Mouse (Mus musculus): Measurements from ENCODE around the gene Coq7.

Coq7 gene

GRCm38 (mm10) chr7:118533178-118533578 is at the start of gene Coq7:
Gene Coq7 (minus strand): TSS chr7:118533356.
- no peaks in the 10 kb centered on the region for H3K9me3 ChIP-seq (ENCODE audit: low read length)
- H3K4me3 ChIP-seq (replicated peaks; ENCODE audit: low read length): peak within 1 kb of the TSS; percentile 85
- peaks cover 10% of the 10 kb centered on the region for H3K4me1 ChIP-seq (replicated peaks; ENCODE audit: low read depth, low read length)
- TF ChIP-seq CTCF (conservative IDR thresholded peaks at IDR 0.05; ENCODE audit: low read length): no peak
- no peak for TF ChIP-seq NANOG (IDR thresholded peaks at IDR 0.05; ENCODE audit: borderline replicate concordance, low read length)
- no peak for TF ChIP-seq POU5F1 (IDR thresholded peaks at IDR 0.05; ENCODE audit: borderline replicate concordance, low read length)
- H3K36me3 ChIP-seq (ENCODE audit: insufficient read depth, low read length): peaks cover 13% of the 10 kb centered on the region; the same call in 1 of the 2 replicates
- no peaks in the 10 kb centered on the region for H3K27me3 ChIP-seq (ENCODE audit: insufficient read depth, low read length)

GRCm38 (mm10) chr7:118579938-118580337 is 46.8 kb upstream of the Coq7 start:
- Histone ChIP-seq H3K36me3 (ENCODE audit: insufficient read depth, low read length) (no peaks in the 10 kb centered on the region), H3K27me3 (ENCODE audit: insufficient read depth, low read length) (peaks cover 84% of the 10 kb centered on the region), H3K9me3 (ENCODE audit: low read length) (peaks cover 5% of the 10 kb centered on the region; the same call in 1 of the 2 replicates), H3K4me1 (replicated peaks; ENCODE audit: low read depth, low read length) (peaks cover 91% of the 10 kb centered on the region), H3K4me3 (replicated peaks; ENCODE audit: low read length) (no peak overlapping the region)
- TF ChIP-seq CTCF (conservative IDR thresholded peaks at IDR 0.05; ENCODE audit: low read length) (peak; percentile 31; the same call in 1 of the 2 replicates), NANOG (IDR thresholded peaks at IDR 0.05; ENCODE audit: borderline replicate concordance, low read length) (peak; percentile 92), POU5F1 (IDR thresholded peaks at IDR 0.05; ENCODE audit: borderline replicate concordance, low read length) (peak; percentile 91; the same call in 1 of the 2 replicates)

- Histone ChIP-seq H3K9me3 (ENCODE audit: low read length) (peaks cover 5% of the 10 kb centered on the region; the same call in 1 of the 2 replicates), H3K27me3 (ENCODE audit: insufficient read depth, low read length) (peaks cover 81% of the 10 kb centered on the region), H3K36me3 (ENCODE audit: insufficient read depth, low read length) (no peaks in the 10 kb centered on the region), H3K4me3 (replicated peaks; ENCODE audit: low read length) (no peak overlapping the region), H3K4me1 (replicated peaks; ENCODE audit: low read depth, low read length) (peaks cover 83% of the 10 kb centered on the region)
- no peak for TF ChIP-seq NANOG (IDR thresholded peaks at IDR 0.05; ENCODE audit: borderline replicate concordance, low read length)
- TF ChIP-seq CTCF (conservative IDR thresholded peaks at IDR 0.05; ENCODE audit: low read length): no peak
- TF ChIP-seq POU5F1 (IDR thresholded peaks at IDR 0.05; ENCODE audit: borderline replicate concordance, low read length): no peak
Measured at GRCm38 (mm10) chr7:118578269-118578668, 45.1 kb upstream of the Coq7 start.

DNA sequence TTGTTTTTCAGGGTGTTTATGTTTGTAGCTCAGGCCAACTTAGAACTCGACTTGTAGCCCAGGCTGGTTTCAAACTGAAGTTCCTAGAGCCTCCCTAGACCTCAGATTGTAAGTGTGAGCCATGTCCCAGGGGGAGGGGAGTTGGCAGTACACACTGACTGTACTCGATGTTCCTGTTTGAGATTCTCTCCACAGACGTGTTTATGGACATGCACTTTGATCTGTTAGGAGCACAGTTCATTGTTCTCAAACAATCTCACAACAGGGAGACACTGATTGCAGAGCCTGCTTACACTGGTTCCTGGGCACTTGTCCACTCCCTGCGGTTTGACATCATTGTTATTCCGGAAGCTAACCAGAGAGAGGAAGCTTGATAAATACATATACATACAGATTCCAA is 38.9 kb upstream of the Coq7 start:
- peaks cover 47% of the 10 kb centered on the region for H3K4me1 ChIP-seq (replicated peaks; ENCODE audit: low read depth, low read length)
- TF ChIP-seq CTCF (conservative IDR thresholded peaks at IDR 0.05; ENCODE audit: low read length) (no peak), POU5F1 (IDR thresholded peaks at IDR 0.05; ENCODE audit: borderline replicate concordance, low read length) (no peak), NANOG (IDR thresholded peaks at IDR 0.05; ENCODE audit: borderline replicate concordance, low read length) (peak; percentile 69; the same call in 1 of the 2 replicates)
- H3K36me3 ChIP-seq (ENCODE audit: insufficient read depth, low read length): no peaks in the 10 kb centered on the region
- H3K27me3 ChIP-seq (ENCODE audit: insufficient read depth, low read length): peaks cover 44% of the 10 kb centered on the region
- no peak overlapping the region for H3K4me3 ChIP-seq (replicated peaks; ENCODE audit: low read length)
- H3K9me3 ChIP-seq (ENCODE audit: low read length): no peaks in the 10 kb centered on the region

DNA sequence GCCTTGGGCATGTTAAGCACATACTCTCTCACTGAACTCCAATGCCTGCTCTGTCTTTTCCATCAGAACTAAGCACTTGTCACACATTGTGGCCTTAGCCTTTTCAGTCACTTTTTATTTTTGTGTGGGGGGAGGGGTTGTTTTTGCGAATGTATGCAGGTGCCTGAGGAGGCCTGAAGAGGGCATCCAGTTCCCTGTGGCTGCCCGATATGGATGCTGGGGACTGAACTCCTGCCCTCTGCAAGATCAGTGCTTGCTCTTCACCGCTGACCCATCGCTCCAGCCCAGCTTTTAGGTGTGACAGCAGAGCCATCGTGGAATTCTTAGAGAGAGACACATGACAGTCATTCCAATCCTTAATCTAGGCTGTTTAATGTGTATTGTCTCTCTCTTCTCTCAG is 38.2 kb upstream of the Coq7 start:
- TF ChIP-seq CTCF (conservative IDR thresholded peaks at IDR 0.05; ENCODE audit: low read length) (no peak), POU5F1 (IDR thresholded peaks at IDR 0.05; ENCODE audit: borderline replicate concordance, low read length) (no peak), NANOG (IDR thresholded peaks at IDR 0.05; ENCODE audit: borderline replicate concordance, low read length) (no peak)

DNA sequence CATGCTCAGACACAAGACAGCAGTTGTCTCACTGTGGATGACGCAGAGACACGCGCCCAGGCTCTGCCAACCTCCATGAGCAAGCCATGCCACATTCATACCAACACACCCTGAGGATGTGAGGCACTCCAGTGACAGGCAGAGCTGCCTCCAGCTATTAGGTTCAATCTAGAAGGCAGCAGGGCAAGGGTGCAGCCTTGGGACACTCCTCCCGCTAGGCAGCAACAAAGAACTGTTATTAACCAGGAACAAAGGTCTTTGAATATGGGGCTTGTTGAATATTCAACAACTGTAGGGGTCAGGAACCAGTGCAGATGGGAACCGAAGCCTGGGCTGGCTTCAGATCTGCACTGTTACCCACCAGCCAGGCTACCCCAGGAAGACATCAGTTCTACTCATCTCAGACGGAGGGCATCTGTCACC is 36.0 kb upstream of the Coq7 start:
- peaks cover 23% of the 10 kb centered on the region for H3K27me3 ChIP-seq (ENCODE audit: insufficient read depth, low read length)
- no peaks in the 10 kb centered on the region for H3K36me3 ChIP-seq (ENCODE audit: insufficient read depth, low read length)
- H3K9me3 ChIP-seq (ENCODE audit: low read length): no peaks in the 10 kb centered on the region
- peak; percentile 36; the same call in 1 of the 2 replicates for TF ChIP-seq NANOG (IDR thresholded peaks at IDR 0.05; ENCODE audit: borderline replicate concordance, low read length)
- no peak for TF ChIP-seq CTCF (conservative IDR thresholded peaks at IDR 0.05; ENCODE audit: low read length)
- H3K4me3 ChIP-seq (replicated peaks; ENCODE audit: low read length): no peak overlapping the region
- H3K4me1 ChIP-seq (replicated peaks; ENCODE audit: low read depth, low read length): peaks cover 25% of the 10 kb centered on the region

More for the DNA sequence above, 38.2 kb upstream of the Coq7 start:
- Histone ChIP-seq H3K27me3 (ENCODE audit: insufficient read depth, low read length) (peaks cover 41% of the 10 kb centered on the region), H3K4me1 (replicated peaks; ENCODE audit: low read depth, low read length) (peaks cover 41% of the 10 kb centered on the region), H3K9me3 (ENCODE audit: low read length) (no peaks in the 10 kb centered on the region), H3K36me3 (ENCODE audit: insufficient read depth, low read length) (no peaks in the 10 kb centered on the region), H3K4me3 (replicated peaks; ENCODE audit: low read length) (no peak overlapping the region)

GRCm38 (mm10) chr7:118554290-118554689 is 21.1 kb upstream of the Coq7 start:
- Histone ChIP-seq H3K9me3 (ENCODE audit: low read length) (0 out of 2 replicates have a peak, but pooled peaks cover 4% of the 10 kb centered on the region), H3K27me3 (ENCODE audit: insufficient read depth, low read length) (no peaks in the 10 kb centered on the region), H3K4me1 (replicated peaks; ENCODE audit: low read depth, low read length) (peaks cover 8% of the 10 kb centered on the region; the same call in 1 of the 2 replicates), H3K36me3 (ENCODE audit: insufficient read depth, low read length) (no peaks in the 10 kb centered on the region), H3K4me3 (replicated peaks; ENCODE audit: low read length) (no peak overlapping the region)
- TF ChIP-seq NANOG (IDR thresholded peaks at IDR 0.05; ENCODE audit: borderline replicate concordance, low read length) (no peak), CTCF (conservative IDR thresholded peaks at IDR 0.05; ENCODE audit: low read length) (no peak), POU5F1 (IDR thresholded peaks at IDR 0.05; ENCODE audit: borderline replicate concordance, low read length) (no peak)

DNA sequence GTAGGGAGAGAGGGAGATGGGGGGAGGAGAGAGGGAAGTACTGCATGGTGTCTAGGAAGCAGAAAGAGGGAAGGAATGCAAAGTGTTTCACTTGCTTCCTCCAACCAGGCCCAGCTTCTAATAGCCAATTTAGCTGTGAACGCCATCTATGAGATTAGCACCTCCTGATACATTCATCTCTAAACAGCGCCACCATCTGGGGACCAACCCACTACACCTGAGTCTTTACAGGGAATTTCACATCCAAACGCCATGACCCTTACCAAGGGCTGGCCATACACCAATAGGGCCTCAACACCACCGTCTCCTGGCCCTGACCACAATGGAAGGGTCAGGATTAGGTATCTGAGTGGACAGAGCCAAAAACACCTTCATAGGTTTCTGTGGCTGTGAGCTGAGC is 20.7 kb upstream of the Coq7 start:
- no peak for TF ChIP-seq NANOG (IDR thresholded peaks at IDR 0.05; ENCODE audit: borderline replicate concordance, low read length)
- TF ChIP-seq CTCF (conservative IDR thresholded peaks at IDR 0.05; ENCODE audit: low read length): peak; percentile 16
- TF ChIP-seq POU5F1 (IDR thresholded peaks at IDR 0.05; ENCODE audit: borderline replicate concordance, low read length): no peak
- H3K36me3 ChIP-seq (ENCODE audit: insufficient read depth, low read length): no peaks in the 10 kb centered on the region
- H3K4me1 ChIP-seq (replicated peaks; ENCODE audit: low read depth, low read length): peaks cover 11% of the 10 kb centered on the region; the same call in 1 of the 2 replicates

GRCm38 (mm10) chr7:118547451-118547850 is 14.3 kb upstream of the Coq7 start:
- Histone ChIP-seq H3K4me1 (replicated peaks; ENCODE audit: low read depth, low read length) (peaks cover 10% of the 10 kb centered on the region; the same call in 1 of the 2 replicates), H3K36me3 (ENCODE audit: insufficient read depth, low read length) (no peaks in the 10 kb centered on the region), H3K4me3 (replicated peaks; ENCODE audit: low read length) (no peak overlapping the region), H3K9me3 (ENCODE audit: low read length) (no peaks in the 10 kb centered on the region), H3K27me3 (ENCODE audit: insufficient read depth, low read length) (no peaks in the 10 kb centered on the region)
- TF ChIP-seq POU5F1 (IDR thresholded peaks at IDR 0.05; ENCODE audit: borderline replicate concordance, low read length): no peak
- no peak for TF ChIP-seq NANOG (IDR thresholded peaks at IDR 0.05; ENCODE audit: borderline replicate concordance, low read length)
- TF ChIP-seq CTCF (conservative IDR thresholded peaks at IDR 0.05; ENCODE audit: low read length): no peak

More for the DNA sequence above, 20.7 kb upstream of the Coq7 start:
- Histone ChIP-seq H3K27me3 (ENCODE audit: insufficient read depth, low read length) (no peaks in the 10 kb centered on the region), H3K9me3 (ENCODE audit: low read length) (0 out of 2 replicates have a peak, but pooled peaks cover 4% of the 10 kb centered on the region), H3K4me3 (replicated peaks; ENCODE audit: low read length) (no peak overlapping the region)

Measured in E14TG2a.4 (cell line).